Mouse (Mus musculus) ES-E14 (cell line): ENCODE results near the gene Tfcp2l1. TPM values are rescaled to one million over a fixed set of nuclear protein-coding genes. Genes with fewer than 3 reads are reported as not detected.
A peak's percentile ranks its signal among the peaks of the same experiment; 100 is the strongest.

Source experiments
- DNase-seq: peaks from one replicate; pipeline ENCODE4 v3.0.0-alpha.2; 2013; ENCODE audit warnings: low read depth, low spot score
- H3K27ac ChIP-seq: 2 replicates; pipeline ENCODE4 v1.5.1; 2012; ENCODE audit warnings: low read depth, mild to moderate bottlenecking, low read length, moderate library complexity, mixed read lengths; ENCODE audit not compliant: poor library complexity, insufficient read depth, severe bottlenecking
- H3K36me3 ChIP-seq: 2 replicates; pipeline ENCODE4 v1.6.1; 2012; ENCODE audit warnings: mild to moderate bottlenecking, low read length, moderate library complexity, mixed read lengths; ENCODE audit not compliant: control insufficient read depth, poor library complexity, insufficient read depth, severe bottlenecking
- H3K4me1 ChIP-seq, 2 experiments: fragments of 150-350 bp in 1 of 2; sonication (generic) in 1 of 2; 2 replicates each; pipeline ENCODE4 v1.6.1; 2012; ENCODE audit warnings: low read length in 2 of 2, mild to moderate bottlenecking in 1 of 2, mixed read lengths in 1 of 2; ENCODE audit not compliant: control insufficient read depth in 2 of 2, insufficient read depth in 2 of 2, poor library complexity in 1 of 2
- H3K4me3 ChIP-seq, 2 experiments: fragments of 150-350 bp in 1 of 2; sonication (generic) in 1 of 2; 2 replicates each; pipeline ENCODE4 v1.5.1; 2012; ENCODE audit warnings: low read length in 2 of 2, low read depth in 1 of 2, mild to moderate bottlenecking in 1 of 2, mixed read lengths in 1 of 2; ENCODE audit not compliant: insufficient read depth in 1 of 2, poor library complexity in 1 of 2, severe bottlenecking in 1 of 2
- H3K9ac ChIP-seq: 2 replicates; pipeline ENCODE4 v1.6.1; 2012; ENCODE audit warnings: low read depth, mild to moderate bottlenecking, low read length, mixed read lengths; ENCODE audit not compliant: poor library complexity, insufficient read depth, severe bottlenecking
- H3K9me3 ChIP-seq: fragments of 150-350 bp; sonication (generic); 2 replicates; pipeline ENCODE4 v1.6.1; 2012; ENCODE audit warnings: low read depth, mild to moderate bottlenecking, low read length; ENCODE audit not compliant: control insufficient read depth, insufficient read depth
- CHD2 ChIP-seq: IDR thresholded peaks from 2 replicates; pipeline ENCODE4 v1.6.1; 2014; ENCODE audit warnings: mild to moderate bottlenecking, low read depth, low read length, inconsistent platforms
- HCFC1 ChIP-seq: IDR thresholded peaks from 2 replicates; pipeline ENCODE4 v1.6.1; 2012; ENCODE audit warnings: low read length, inconsistent platforms, borderline replicate concordance; ENCODE audit not compliant: insufficient read depth
- MAFK ChIP-seq: IDR thresholded peaks from 2 replicates; pipeline ENCODE4 v1.6.1; 2014; ENCODE audit warnings: mild to moderate bottlenecking, low read depth, low read length, inconsistent platforms; ENCODE audit not compliant: insufficient read depth
- ZC3H11A ChIP-seq: IDR thresholded peaks from 2 replicates; pipeline ENCODE4 v1.6.1; 2012; ENCODE audit warnings: low read depth, mild to moderate bottlenecking, inconsistent platforms, low read length, borderline replicate concordance
- ZNF384 ChIP-seq: IDR thresholded peaks from 2 replicates; pipeline ENCODE4 v1.6.1; 2012; ENCODE audit warnings: low read depth, low read length, inconsistent platforms
- in situ Hi-C, 2 experiments: fragments of 600-800 bp; cut with MboI; formaldehyde crosslinking; loops; one replicate each; pipeline ENCODE4 v1.15.1; 2025; ENCODE audit warnings: low sequenced_read_pairs in 2 of 2, inconsistent platforms in 1 of 2; ENCODE audit not compliant: unreplicated experiment in 2 of 2
- total RNA-seq: library from RNA; depleted of rRNA; stranded (reverse); fragments of 300-350 nt; gene quantifications from 2 replicates; pipeline ENCODE4 v1.2.3, GENCODE M21; 2012

Tfcp2l1 gene
- total RNA-seq, 1 experiment, result 36.0 TPM

- H3K9me3 ChIP-seq, result no peaks in the 10 kb centered on the region
- no peak overlapping the region for H3K9ac ChIP-seq
- in situ Hi-C loops, result no loop called here
- H3K27ac ChIP-seq, result no peak overlapping the region
- peaks cover under 1 to 2% of the 10 kb centered on the region in 2 experiments; a peak in 3 of 4 replicates for H3K4me1 ChIP-seq
- no peak overlapping the region for H3K4me3 ChIP-seq
- H3K36me3 ChIP-seq, result peaks cover 71% of the 10 kb centered on the region
- DNase-seq, result no peak
- TF ChIP-seq ZC3H11A (no peak), CHD2 (no peak), HCFC1 (no peak), ZNF384 (no peak), MAFK (no peak)
Measured at GRCm38 (mm10) chr1:118660880-118661465, 33.2 kb downstream of the Tfcp2l1 start.

- in situ Hi-C loops, result no loop called here
- H3K27ac ChIP-seq, result no peak overlapping the region
- no peak overlapping the region for H3K9ac ChIP-seq
- TF ChIP-seq HCFC1 (no peak), ZC3H11A (no peak), ZNF384 (no peak), MAFK (no peak), CHD2 (no peak)
- DNase-seq, result no peak
- peaks cover 64% of the 10 kb centered on the region for H3K36me3 ChIP-seq
- no peak overlapping the region for H3K4me3 ChIP-seq
- H3K9me3 ChIP-seq, result no peaks in the 10 kb centered on the region
- H3K4me1 ChIP-seq, result peaks cover 0 to 2% of the 10 kb centered on the region in 2 experiments; a peak in 2 of 4 replicates
Measured at GRCm38 (mm10) chr1:118663062-118663461, 35.3 kb downstream of the Tfcp2l1 start.

- H3K36me3 ChIP-seq, result peaks cover 63% of the 10 kb centered on the region
- H3K27ac ChIP-seq, result no peak overlapping the region
- in situ Hi-C loops, result no loop called here
- DNase-seq, result no peak
- H3K9ac ChIP-seq, result no peak overlapping the region
- H3K4me1 ChIP-seq, result peaks cover 2 to 3% of the 10 kb centered on the region in 2 experiments; a peak in 2 of 4 replicates
- no peak for TF ChIP-seq CHD2
- no peak for TF ChIP-seq ZNF384
- no peak for TF ChIP-seq MAFK
- no peak for TF ChIP-seq ZC3H11A
- TF ChIP-seq HCFC1, result no peak
- H3K4me3 ChIP-seq, result no peak overlapping the region
- H3K9me3 ChIP-seq, result no peaks in the 10 kb centered on the region
Measured at GRCm38 (mm10) chr1:118667536-118667935, 39.8 kb downstream of the Tfcp2l1 start.

- no peak for TF ChIP-seq ZC3H11A
- TF ChIP-seq ZNF384, result 0 out of 2 replicates have a peak, but pooled peaks have one; percentile 27
- H3K27ac ChIP-seq, result no peak overlapping the region
- H3K9ac ChIP-seq, result no peak overlapping the region
- no peak overlapping the region for H3K4me3 ChIP-seq
- in situ Hi-C loops, result no loop called here
- H3K36me3 ChIP-seq, result peaks cover 60% of the 10 kb centered on the region
- peaks cover 0 to 3% of the 10 kb centered on the region in 2 experiments; a peak in 1 of 4 replicates for H3K4me1 ChIP-seq
- no peaks in the 10 kb centered on the region for H3K9me3 ChIP-seq
- no peak for DNase-seq
Measured at GRCm38 (mm10) chr1:118672196-118672595, 44.5 kb downstream of the Tfcp2l1 start.

- in situ Hi-C loops, result no loop called here
- H3K9ac ChIP-seq, result no peak overlapping the region
- TF ChIP-seq ZNF384 (no peak), CHD2 (no peak), HCFC1 (no peak), MAFK (no peak), ZC3H11A (no peak)
- H3K4me3 ChIP-seq, result no peak overlapping the region
- H3K9me3 ChIP-seq, result no peaks in the 10 kb centered on the region
- no peak for DNase-seq
- peaks cover 55% of the 10 kb centered on the region for H3K36me3 ChIP-seq
- H3K4me1 ChIP-seq, result peaks cover 0 to 3% of the 10 kb centered on the region in 2 experiments; a peak in 1 of 4 replicates
- H3K27ac ChIP-seq, result no peak overlapping the region
Measured at GRCm38 (mm10) chr1:118674176-118674575, 46.4 kb downstream of the Tfcp2l1 start.
